Mouse (Mus musculus): ENCODE results near the gene Gm7145. TPM values are rescaled to one million over a fixed set of nuclear protein-coding genes. Genes with fewer than 3 reads are reported as not detected.
"Not testable (repeated sequence)": the region's sequence is repeated elsewhere in the genome, so short reads cannot be mapped to it uniquely, and the experiment has no call there.

The Gm7145 gene
- not detected in 2 replicates for polyA plus RNA-seq (2015; fragmentation: Nextera tagmentation; extraction: Ambion mirVana)

DNA sequence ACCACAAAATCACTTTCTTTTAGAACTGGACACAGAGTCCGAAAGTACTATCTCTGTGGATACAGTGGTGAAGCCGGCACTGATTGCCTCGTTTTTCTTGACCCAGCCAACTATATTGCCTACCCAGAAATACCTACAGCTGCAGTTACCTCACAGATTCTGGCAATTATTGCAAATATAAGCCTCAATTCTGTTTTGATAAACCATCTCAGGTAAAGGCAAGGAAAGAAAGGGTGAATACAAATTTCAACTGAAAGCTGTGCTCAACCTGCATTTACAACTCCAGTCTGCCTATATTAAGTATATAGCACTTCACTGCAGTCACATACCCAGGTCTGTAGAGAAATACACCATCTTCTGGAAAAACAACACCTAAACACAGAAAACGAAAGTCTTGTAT is at the start of gene Gm7145:
Gm7145 (plus strand) TSS at position 301 of the 400 bp plus-strand sequence.
- Histone ChIP-seq H3K4me2 (replicated peaks) (no peak within 1 kb of the TSS), H3K9me3 (peaks cover 7% of the 10 kb centered on the region), H3K9ac (no peak within 1 kb of the TSS), H3K27ac (no peak within 1 kb of the TSS), H3K4me3 (no peak within 1 kb of the TSS), H3K36me3 (no peaks in the 10 kb centered on the region), H3K27me3 (no peaks in the 10 kb centered on the region), H3K4me1 (no peaks in the 10 kb centered on the region)
- no peak for ATAC-seq (ENCODE audit: low FRiP score, low read depth)
- 76% methylated on average over 4 of the region's 4 CpGs for WGBS

DNA sequence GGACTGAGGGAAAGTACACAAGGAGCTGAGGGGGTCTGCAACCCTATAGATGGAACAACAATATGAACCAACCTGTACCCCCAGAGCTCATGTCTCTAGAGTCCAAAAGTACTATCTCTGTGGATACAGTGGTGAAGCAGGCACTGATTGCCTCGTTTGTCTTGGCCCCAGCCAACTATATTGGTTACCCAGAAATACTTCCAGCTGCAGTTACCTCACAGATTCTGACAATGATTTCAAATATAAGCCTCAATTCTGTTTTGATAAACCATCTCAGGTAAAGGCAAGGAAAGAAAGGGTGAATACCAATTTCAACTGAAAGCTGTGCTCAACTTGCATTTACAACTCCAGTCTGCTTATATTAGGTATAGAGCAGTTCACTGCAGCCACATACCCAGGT is 38.0 kb upstream of the Gm7145 start, which contains the start of gene Gm28168:
Gm28168 (plus strand) TSS at position 301 of the 400 bp plus-strand sequence.
- ATAC-seq (ENCODE audit: low FRiP score, low read depth); H3K4me2 ChIP-seq (replicated peaks); H3K9ac ChIP-seq; H3K36me3 ChIP-seq; H3K9me3 ChIP-seq; H3K27ac ChIP-seq; H3K4me3 ChIP-seq; H3K27me3 ChIP-seq; H3K4me1 ChIP-seq: not testable (repeated sequence)
- 65% methylated on average over 1 of the region's 1 CpGs for WGBS

DNA sequence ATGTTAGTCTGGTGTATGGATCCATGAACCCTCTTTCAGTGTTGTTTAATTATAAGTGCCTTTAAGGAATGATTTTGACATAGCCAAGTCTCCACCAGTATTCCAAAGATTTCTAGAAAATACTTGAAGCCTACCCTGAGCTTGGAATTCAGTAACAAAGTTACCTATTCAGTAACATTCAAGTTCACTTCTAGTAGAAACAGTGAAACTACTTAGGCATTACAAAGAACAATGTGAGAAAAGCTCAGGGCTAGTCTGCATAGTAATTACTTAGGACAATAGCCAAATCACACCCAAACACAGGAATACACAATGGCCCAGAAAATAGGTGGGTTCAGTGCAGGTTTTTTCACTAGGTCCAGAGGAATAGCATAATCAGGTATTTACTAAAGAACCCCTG is 38.1 kb downstream of the Gm7145 start:
- not testable (repeated sequence) for H3K4me1 ChIP-seq; ATAC-seq (ENCODE audit: low FRiP score, low read depth); H3K4me3 ChIP-seq; H3K36me3 ChIP-seq; H3K27ac ChIP-seq; H3K9ac ChIP-seq; H3K9me3 ChIP-seq; H3K4me2 ChIP-seq (replicated peaks); H3K27me3 ChIP-seq

DNA sequence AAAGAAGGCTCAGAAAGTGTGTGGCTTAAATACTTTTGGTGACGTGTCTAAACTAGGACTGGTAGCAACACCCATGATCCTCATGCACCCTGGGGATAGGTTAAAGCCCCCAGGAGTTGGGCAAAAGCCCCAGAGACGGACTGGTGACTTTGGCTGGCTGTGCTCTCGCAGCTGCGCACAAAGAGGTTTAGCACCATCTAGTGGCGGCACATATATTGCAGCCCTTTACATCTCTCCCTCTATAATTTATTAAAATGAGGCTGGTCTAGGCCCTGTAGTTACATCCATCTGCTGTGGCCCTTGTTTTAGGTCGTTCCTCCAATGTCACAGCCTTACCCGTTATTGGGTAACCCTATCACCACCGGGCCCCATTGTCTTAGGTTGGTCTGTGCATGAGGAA is 47.0 kb downstream of the Gm7145 start:
- H3K4me1 ChIP-seq; H3K4me3 ChIP-seq; H3K9ac ChIP-seq; ATAC-seq (ENCODE audit: low FRiP score, low read depth); H3K27me3 ChIP-seq; H3K4me2 ChIP-seq (replicated peaks); H3K27ac ChIP-seq; H3K36me3 ChIP-seq; H3K9me3 ChIP-seq: not testable (repeated sequence)
- 33% methylated on average over 8 of the region's 8 CpGs for WGBS

Other genes starting within 250 kb of the Gm7145 start
- gene B020011L13Rik, start 184.8 kb upstream of the Gm7145 start, polyA plus RNA-seq (2015; fragmentation: Nextera tagmentation; extraction: Ambion mirVana): not detected in 2 replicates
- not detected in 2 replicates for gene Gm28360, start 135.9 kb upstream of the Gm7145 start, polyA plus RNA-seq (2015; fragmentation: Nextera tagmentation; extraction: Ambion mirVana)
- gene Gm28168, start 37.9 kb upstream of the Gm7145 start, polyA plus RNA-seq (2015; fragmentation: Nextera tagmentation; extraction: Ambion mirVana): not detected in 2 replicates
- 0.18 and 0.26 TPM in 2 replicates for gene Gm29106, start 210.6 kb downstream of the Gm7145 start, polyA plus RNA-seq (2015; fragmentation: Nextera tagmentation; extraction: Ambion mirVana)